Mouse (Mus musculus): ENCODE measurements around the gene Parp12.

GRCm38 (mm10) chr6:39059547-39060497 is 58.3 kb downstream of the Parp12 start:
- no peak for TF ChIP-seq POLR2A (IDR thresholded peaks at IDR 0.05; ENCODE audit: low read depth, low read length)
- no peak for TF ChIP-seq CTCF (IDR thresholded peaks at IDR 0.05; ENCODE audit: extremely low read depth, insufficient read depth, insufficient read length, insufficient replicate concordance)

Data from spleen, adult 2 months (tissue).